Mouse (Mus musculus) liver, embryonic 13.5 days (tissue): ENCODE measurements at regions not wholly inside any gene's neighbourhood (a gene's known extent, or its start where the extent isn't known, plus 50 kb on each side); places are given as distances from the start of the nearest gene placed in this dataset.
"Not testable (repeated sequence)": the region's sequence is repeated elsewhere in the genome, so short reads cannot be mapped to it uniquely, and the experiment has no call there.

Experiments
- ATAC-seq: fragments of 200-750 bp; cut with Nextera tagmentation; 2 replicates; pipeline ENCODE4 v1.8.0; 2017; ENCODE audit warnings: low read depth, mild to moderate bottlenecking, moderate number of reproducible peaks, moderate library complexity
- DNase-seq: peaks from one replicate; pipeline ENCODE4 v3.0.0; 2022
- H3K27ac ChIP-seq: fragments of 300-500 bp; sonication (generic); 2 replicates; pipeline ENCODE4 v1.5.1; 2015; ENCODE audit warnings: moderate library complexity, mild to moderate bottlenecking, inconsistent platforms
- H3K27me3 ChIP-seq: fragments of 300-500 bp; sonication (generic); 2 replicates; pipeline ENCODE4 v1.6.1; 2015; ENCODE audit warnings: mild to moderate bottlenecking, inconsistent platforms
- H3K36me3 ChIP-seq: fragments of 300-500 bp; sonication (generic); 2 replicates; pipeline ENCODE4 v1.6.1; 2015; ENCODE audit warnings: mild to moderate bottlenecking, inconsistent platforms
- H3K4me1 ChIP-seq: fragments of 300-500 bp; sonication (generic); replicated peaks from 2 replicates; pipeline ENCODE4 v1.6.1; 2015; ENCODE audit warnings: inconsistent platforms
- H3K4me2 ChIP-seq: fragments of 300-500 bp; sonication (generic); 2 replicates; pipeline ENCODE4 v1.6.1; 2015; ENCODE audit warnings: inconsistent platforms, mild to moderate bottlenecking, moderate library complexity
- H3K4me3 ChIP-seq: fragments of 300-500 bp; sonication (generic); replicated peaks from 2 replicates; pipeline ENCODE4 v1.5.1; 2015; ENCODE audit warnings: mild to moderate bottlenecking, inconsistent platforms
- H3K9ac ChIP-seq: fragments of 300-500 bp; sonication (generic); 2 replicates; pipeline ENCODE4 v1.6.1; 2015; ENCODE audit warnings: mild to moderate bottlenecking, inconsistent platforms
- H3K9me3 ChIP-seq: fragments of 300-500 bp; sonication (generic); replicated peaks from 2 replicates; pipeline ENCODE4 v1.6.1; 2016; ENCODE audit warnings: inconsistent platforms
- WGBS: fragments of 180-500 bp; shearing (Covaris S2); methylation state at CpG from one replicate; pipeline ENCODE4 v1.1.7; 2015; ENCODE audit not compliant: insufficient replicate concordance; 5-methylcytosine and 5-hydroxymethylcytosine counted together

DNA sequence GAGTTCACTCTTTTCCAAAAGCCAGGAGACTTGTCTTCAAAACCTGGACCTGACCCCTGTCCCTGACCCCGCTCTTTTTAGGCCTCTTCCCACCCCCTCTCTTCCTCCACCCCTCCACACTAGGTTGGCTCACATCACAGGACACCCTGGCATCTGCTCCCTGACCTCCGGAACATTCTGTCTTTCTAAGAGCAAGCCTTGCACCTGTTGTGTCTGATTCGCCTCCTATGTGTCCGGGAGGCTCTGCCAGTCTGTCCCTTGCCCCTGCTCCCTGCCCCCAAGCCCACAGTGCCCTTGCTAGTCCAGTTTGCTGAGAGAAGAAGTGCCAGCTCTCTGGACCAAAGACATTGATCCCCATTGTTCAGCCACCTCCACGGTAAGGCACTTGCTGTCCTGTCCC is 138.3 kb upstream of the Ajap1 start:
- 56% methylated on average over 5 of the region's 5 CpGs for WGBS

DNA sequence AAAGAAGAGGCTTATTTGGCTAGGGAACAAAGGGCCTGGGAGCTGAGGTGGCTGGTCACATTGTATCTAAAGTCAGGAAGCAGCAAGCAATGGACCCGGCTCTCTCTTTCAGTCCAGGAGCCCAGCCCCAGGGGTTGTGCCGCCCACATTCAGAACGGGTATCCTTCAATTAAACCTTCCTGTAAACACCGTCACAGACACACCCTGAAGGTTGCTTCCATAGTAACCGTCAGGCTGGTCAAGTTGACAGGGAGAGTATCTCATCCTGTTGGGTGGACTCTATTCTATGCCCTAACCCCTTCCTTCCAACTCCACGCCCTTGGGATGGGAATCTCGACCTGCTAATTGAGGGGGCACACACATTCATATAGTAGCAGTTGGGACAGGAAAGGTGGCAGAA is 148.6 kb upstream of the Ajap1 start:
- DNase-seq = no peak
- H3K4me3 ChIP-seq = no peak overlapping the region
- no peaks in the 10 kb centered on the region for H3K9me3 ChIP-seq
- H3K9ac ChIP-seq = no peak overlapping the region
- no peak overlapping the region for H3K4me2 ChIP-seq
- H3K27me3 ChIP-seq = no peaks in the 10 kb centered on the region
- ATAC-seq = no peak
- H3K27ac ChIP-seq = no peak overlapping the region
- H3K4me1 ChIP-seq = no peaks in the 10 kb centered on the region
- H3K36me3 ChIP-seq = no peaks in the 10 kb centered on the region
- WGBS = 60% methylated on average over 7 of the region's 7 CpGs

More for the DNA sequence above, 138.3 kb upstream of the Ajap1 start:
- no peak overlapping the region for H3K4me3 ChIP-seq
- H3K27me3 ChIP-seq = no peaks in the 10 kb centered on the region
- DNase-seq (no peak), ATAC-seq (no peak)
- no peaks in the 10 kb centered on the region for H3K9me3 ChIP-seq
- H3K27ac ChIP-seq = no peak overlapping the region
- H3K4me2 ChIP-seq = no peak overlapping the region
- H3K4me1 ChIP-seq = no peaks in the 10 kb centered on the region
- H3K9ac ChIP-seq = no peak overlapping the region
- no peaks in the 10 kb centered on the region for H3K36me3 ChIP-seq

DNA sequence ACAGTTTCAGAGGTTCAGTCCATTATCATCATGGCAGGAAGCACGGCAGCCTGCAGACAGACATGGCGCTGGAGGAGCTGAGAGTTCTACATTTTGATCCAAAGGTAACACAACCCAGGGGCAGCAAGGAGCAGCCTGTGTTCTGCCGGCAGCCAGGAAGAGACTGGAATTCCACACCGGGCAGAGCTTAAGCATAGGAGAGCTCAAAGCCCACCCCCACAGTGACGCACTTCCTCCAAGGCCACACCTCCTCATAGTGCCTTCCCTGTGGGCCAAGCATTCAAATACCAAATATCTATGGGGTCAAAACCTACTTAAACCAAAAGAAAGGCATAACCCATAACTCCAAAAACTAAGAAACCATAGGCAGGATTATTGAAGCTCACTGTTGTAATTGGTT is 149.4 kb upstream of the Ajap1 start:
- Histone ChIP-seq H3K9ac (no peak overlapping the region), H3K27me3 (no peaks in the 10 kb centered on the region), H3K4me3 (no peak overlapping the region), H3K4me2 (no peak overlapping the region), H3K4me1 (no peaks in the 10 kb centered on the region), H3K36me3 (no peaks in the 10 kb centered on the region), H3K9me3 (no peaks in the 10 kb centered on the region), H3K27ac (no peak overlapping the region)
- no peak for ATAC-seq
- 71% methylated on average over 5 of the region's 5 CpGs for WGBS
- DNase-seq = no peak

DNA sequence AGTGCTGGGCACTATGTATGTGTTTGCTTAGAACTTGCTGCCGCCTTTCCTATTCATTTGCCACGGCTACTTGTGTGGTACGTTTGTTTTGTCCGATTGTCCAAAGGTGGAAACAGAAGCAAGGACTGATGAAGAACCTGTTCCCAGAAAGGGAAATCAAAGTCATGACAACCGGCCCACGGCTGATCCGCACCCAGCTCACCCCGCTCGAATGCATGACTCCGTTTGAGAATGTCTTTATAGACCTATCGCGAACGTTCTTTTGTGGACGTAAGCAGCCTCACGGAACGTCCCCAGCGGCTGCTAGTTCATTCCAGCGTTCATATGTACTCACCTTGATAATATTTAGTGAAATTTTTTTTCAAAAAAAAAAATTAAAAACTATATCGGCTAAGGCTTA is 149.9 kb upstream of the Ajap1 start:
- no peak for DNase-seq

DNA sequence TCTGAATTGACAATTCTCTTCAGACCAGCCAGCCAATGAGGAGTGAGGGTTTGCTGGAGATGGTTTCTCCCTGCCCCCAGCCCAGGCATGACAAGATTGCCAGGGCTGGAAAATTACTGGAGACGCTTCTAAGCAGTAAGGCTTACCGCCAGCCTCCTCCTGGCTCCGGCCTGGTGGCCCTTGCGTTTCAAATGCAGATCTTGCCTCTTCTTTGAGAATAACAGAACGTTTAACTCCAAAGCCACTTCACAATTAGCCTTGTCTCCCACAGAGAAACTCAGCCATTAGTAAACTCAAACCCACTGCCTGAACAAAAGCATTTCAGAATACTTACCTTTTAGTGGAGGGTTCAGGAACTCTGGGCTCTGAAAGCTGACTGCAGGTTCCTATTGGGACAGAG is 150.6 kb upstream of the Ajap1 start:
- Histone ChIP-seq H3K4me2 (no peak overlapping the region), H3K9me3 (no peaks in the 10 kb centered on the region), H3K27me3 (no peaks in the 10 kb centered on the region), H3K4me3 (no peak overlapping the region), H3K36me3 (no peaks in the 10 kb centered on the region), H3K4me1 (no peaks in the 10 kb centered on the region), H3K27ac (no peak overlapping the region), H3K9ac (no peak overlapping the region)
- no peak for ATAC-seq
- DNase-seq = no peak
- 30% methylated on average over 5 of the region's 5 CpGs for WGBS

More for the DNA sequence above, 149.9 kb upstream of the Ajap1 start:
- Histone ChIP-seq H3K4me2 (no peak overlapping the region), H3K9me3 (no peaks in the 10 kb centered on the region), H3K4me3 (no peak overlapping the region), H3K9ac (no peak overlapping the region), H3K4me1 (no peaks in the 10 kb centered on the region), H3K27ac (no peak overlapping the region), H3K36me3 (no peaks in the 10 kb centered on the region), H3K27me3 (no peaks in the 10 kb centered on the region)
- WGBS = 78% methylated on average over 19 of the region's 19 CpGs
- ATAC-seq = no peak

DNA sequence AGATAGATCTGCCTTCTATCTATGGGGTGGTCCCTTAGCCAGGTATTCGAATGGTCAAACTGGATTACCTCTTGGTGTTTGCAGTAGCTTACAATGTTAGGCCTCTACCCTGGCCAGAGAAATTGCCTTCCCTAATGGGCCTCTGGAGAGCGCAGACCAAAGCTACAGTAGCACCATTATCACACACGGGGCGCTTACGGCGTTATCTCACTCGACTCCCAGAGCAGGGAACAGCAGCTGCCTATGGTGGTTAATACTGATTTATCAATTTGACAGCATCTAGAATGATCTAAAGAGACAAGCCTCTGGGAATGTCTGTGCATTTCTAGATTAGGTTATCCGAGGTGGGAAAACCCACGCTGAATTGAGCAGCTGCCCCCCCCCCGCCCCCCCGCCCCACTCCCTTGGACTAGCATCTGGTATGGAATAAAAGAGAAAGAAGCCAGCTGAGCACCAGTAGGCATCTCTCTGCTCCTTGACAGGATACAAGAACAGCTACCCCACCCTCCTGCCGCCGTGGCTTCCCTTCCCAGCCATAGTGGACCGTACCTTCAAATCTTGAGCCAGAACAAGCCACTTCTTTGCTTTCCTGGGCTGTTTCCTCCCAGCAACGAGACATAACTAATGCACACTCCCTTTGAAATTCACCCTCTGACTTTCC is 151.7 kb upstream of the Ajap1 start:
- 33% methylated on average over 15 of the region's 15 CpGs for WGBS
- no peak overlapping the region for H3K4me3 ChIP-seq
- DNase-seq (no peak), ATAC-seq (no peak)
- no peaks in the 10 kb centered on the region for H3K27me3 ChIP-seq
- H3K4me1 ChIP-seq = no peaks in the 10 kb centered on the region
- no peaks in the 10 kb centered on the region for H3K9me3 ChIP-seq
- no peak overlapping the region for H3K27ac ChIP-seq
- no peak overlapping the region for H3K4me2 ChIP-seq
- no peak overlapping the region for H3K9ac ChIP-seq
- H3K36me3 ChIP-seq = no peaks in the 10 kb centered on the region

DNA sequence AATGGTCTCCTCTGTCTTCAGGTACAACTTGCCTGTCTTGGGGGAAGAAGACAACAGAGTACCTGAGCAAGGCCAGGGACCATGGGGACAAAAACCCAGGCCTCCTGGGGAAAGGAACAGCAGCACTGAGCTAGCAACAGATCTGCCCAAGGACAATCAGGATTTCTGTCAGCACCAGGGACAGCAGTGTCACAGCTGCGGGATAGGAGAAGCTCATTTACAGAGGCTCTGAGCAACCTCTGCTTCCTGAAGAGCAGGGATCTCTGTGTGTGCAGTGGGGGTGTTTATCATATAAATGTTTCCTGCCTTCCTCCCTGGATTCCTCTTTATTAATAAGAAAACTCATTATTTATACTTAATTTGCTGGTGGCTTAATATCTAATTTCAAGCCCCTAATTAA is 155.4 kb upstream of the Ajap1 start:
- 0% methylated on average over 1 of the region's 1 CpGs for WGBS

DNA sequence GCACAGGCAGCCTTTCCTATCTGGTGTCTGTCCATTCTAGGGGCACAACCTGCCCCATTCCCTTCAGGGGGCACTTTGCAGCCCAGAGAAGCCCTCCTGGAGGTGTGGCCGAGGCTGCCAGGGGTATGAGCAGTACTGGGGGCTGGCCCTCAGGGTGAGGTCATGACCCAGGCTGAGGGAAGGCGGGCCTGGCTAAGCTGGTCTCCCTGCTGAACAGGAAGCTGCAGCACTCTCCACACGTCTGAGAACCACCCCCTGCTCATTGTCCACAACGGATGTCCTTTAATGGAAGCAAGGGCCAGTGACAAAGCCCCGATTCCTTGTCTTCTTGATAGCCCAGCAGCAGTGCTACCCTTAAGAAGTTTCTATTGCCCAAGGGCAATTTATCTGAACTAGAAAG is 169.2 kb upstream of the Ajap1 start:
- no peak overlapping the region for H3K27ac ChIP-seq
- DNase-seq (no peak), ATAC-seq (0 out of 2 replicates have a peak, but pooled peaks have one; percentile 36)
- H3K4me1 ChIP-seq = no peaks in the 10 kb centered on the region
- no peak overlapping the region for H3K9ac ChIP-seq
- no peak overlapping the region for H3K4me2 ChIP-seq
- no peaks in the 10 kb centered on the region for H3K9me3 ChIP-seq
- no peaks in the 10 kb centered on the region for H3K27me3 ChIP-seq
- no peaks in the 10 kb centered on the region for H3K36me3 ChIP-seq
- 8% methylated on average over 5 of the region's 5 CpGs for WGBS
- H3K4me3 ChIP-seq = no peak overlapping the region

More for the DNA sequence above, 155.4 kb upstream of the Ajap1 start:
- H3K4me3 ChIP-seq = no peak overlapping the region
- H3K9ac ChIP-seq = no peak overlapping the region
- no peak for ATAC-seq
- no peaks in the 10 kb centered on the region for H3K27me3 ChIP-seq
- H3K27ac ChIP-seq = no peak overlapping the region
- no peaks in the 10 kb centered on the region for H3K36me3 ChIP-seq
- DNase-seq = no peak
- H3K4me2 ChIP-seq = no peak overlapping the region
- no peaks in the 10 kb centered on the region for H3K9me3 ChIP-seq
- no peaks in the 10 kb centered on the region for H3K4me1 ChIP-seq

DNA sequence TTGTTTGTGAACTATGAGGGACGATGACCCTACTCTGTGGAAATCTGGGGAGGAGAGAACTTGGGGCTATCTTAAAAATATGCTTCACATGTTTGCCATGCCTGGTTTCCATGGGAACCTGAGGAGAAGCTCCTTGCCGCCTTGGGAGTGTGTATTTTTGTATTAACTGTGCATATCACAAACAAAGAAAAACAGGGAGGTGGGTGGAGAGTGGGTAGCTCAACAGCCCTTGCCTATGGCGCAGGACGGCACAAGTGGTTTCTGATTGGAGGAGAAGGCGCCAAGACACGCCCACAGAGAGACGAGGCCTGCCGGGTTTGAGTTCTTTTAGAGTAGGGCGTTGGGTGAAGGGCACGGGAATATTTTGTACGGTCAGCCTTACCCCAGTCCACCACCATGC is 170.2 kb upstream of the Ajap1 start:
- Histone ChIP-seq H3K27ac (no peak overlapping the region), H3K9me3 (no peaks in the 10 kb centered on the region)
- WGBS = 71% methylated on average over 11 of the region's 11 CpGs

DNA sequence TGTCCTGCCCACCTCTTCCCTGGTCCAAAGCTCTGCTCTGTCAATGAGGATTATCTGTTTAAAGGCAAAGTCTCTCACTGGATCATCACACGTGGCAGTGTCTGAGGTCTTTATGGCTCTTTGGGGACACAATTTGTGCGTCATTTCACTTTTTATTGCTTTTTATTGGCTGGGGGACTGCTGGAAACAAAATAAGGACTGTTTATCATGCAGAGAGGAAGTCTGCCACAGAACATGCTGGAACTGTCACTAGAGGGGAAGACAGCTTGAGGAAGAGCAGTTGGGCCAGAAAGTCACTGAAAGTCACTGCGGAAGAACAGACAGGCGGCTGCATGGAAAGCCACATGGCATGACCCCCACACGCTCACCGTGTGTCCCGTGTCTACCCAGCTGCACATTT is 180.1 kb upstream of the Ajap1 start:
- Histone ChIP-seq H3K36me3 (no peaks in the 10 kb centered on the region), H3K27me3 (no peaks in the 10 kb centered on the region), H3K4me1 (peaks cover under 1% of the 10 kb centered on the region; the same call in 1 of the 2 replicates), H3K27ac (no peak overlapping the region), H3K9ac (no peak overlapping the region), H3K4me3 (no peak overlapping the region), H3K4me2 (no peak overlapping the region), H3K9me3 (no peaks in the 10 kb centered on the region; the same call in 1 of the 2 replicates)
- WGBS = 70% methylated on average over 7 of the region's 7 CpGs
- ATAC-seq (no peak), DNase-seq (no peak)

More for the DNA sequence above, 170.2 kb upstream of the Ajap1 start:
- Histone ChIP-seq H3K9ac (no peak overlapping the region), H3K36me3 (no peaks in the 10 kb centered on the region), H3K27me3 (no peaks in the 10 kb centered on the region), H3K4me1 (no peaks in the 10 kb centered on the region), H3K4me2 (no peak overlapping the region), H3K4me3 (no peak overlapping the region)
- DNase-seq = no peak
- ATAC-seq = no peak

DNA sequence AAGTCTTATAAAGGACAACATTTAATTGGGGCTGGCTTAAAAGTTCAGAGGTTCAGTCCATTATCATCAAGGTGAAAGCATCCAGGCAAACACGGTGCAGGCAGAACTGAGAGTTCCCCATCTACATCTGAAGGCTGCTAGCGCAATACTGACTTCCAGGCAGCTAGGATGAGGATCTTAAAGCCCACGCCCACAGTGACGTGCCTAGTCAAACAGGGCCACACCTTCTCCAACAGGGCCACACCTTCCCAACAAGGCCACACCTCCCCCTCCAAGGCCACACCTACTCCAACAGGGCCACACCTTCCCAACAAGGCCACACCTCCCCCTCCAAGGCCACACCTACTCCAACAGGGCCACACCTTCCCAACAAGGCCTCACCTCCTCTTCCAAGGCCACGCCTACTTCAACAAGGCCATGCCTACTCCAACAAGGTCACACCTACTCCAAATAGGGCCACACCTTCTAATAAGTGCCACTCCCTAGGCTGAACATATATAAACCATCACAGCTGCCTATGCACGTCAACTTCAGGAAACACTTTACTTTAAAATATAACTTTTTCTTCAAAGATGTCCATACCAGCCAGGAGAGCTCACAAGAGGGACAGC is 184.1 kb upstream of the Ajap1 start:
- not testable (repeated sequence) for H3K4me2 ChIP-seq, H3K4me3 ChIP-seq, H3K9me3 ChIP-seq, H3K36me3 ChIP-seq, H3K9ac ChIP-seq, H3K27ac ChIP-seq, H3K27me3 ChIP-seq
- 52% methylated on average over 6 of the region's 6 CpGs for WGBS
- peak; percentile 37 for DNase-seq
- peak; percentile 46 for ATAC-seq
- H3K4me1 ChIP-seq = peaks cover 26% of the 10 kb centered on the region

DNA sequence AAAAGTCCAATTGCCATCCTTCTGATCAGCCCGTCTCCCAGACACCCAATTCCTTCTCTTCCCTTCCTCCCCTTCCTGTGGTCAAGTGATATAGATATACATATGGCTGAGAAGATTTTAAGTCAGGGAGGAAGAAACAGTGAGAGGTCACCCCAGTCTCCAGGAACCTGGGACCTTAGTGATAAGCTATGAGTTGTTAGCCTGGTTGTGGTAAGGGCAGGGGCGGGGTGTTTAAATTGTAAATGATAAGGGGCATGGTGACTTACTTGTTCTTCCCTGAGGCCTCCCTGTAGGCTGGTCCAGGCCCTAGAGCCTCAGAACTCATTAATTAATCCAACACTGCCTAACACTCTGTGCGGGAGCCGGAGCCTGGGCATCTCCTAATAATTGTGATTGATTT is 186.5 kb upstream of the Ajap1 start:
- Histone ChIP-seq H3K27ac (peak overlapping the region; percentile 34; the same call in 1 of the 2 replicates), H3K4me3 (no peak overlapping the region), H3K36me3 (no peaks in the 10 kb centered on the region), H3K9ac (no peak overlapping the region), H3K4me1 (peaks cover 26% of the 10 kb centered on the region), H3K9me3 (peaks cover 3% of the 10 kb centered on the region; the same call in 1 of the 2 replicates), H3K4me2 (peak overlapping the region; percentile 23; the same call in 1 of the 2 replicates), H3K27me3 (no peaks in the 10 kb centered on the region)
- WGBS = 39% methylated on average over 4 of the region's 4 CpGs
- ATAC-seq (peak; percentile 88), DNase-seq (peak; percentile 62)
